Mouse (Mus musculus) embryonic facial prominence, embryonic 12.5 days (tissue): ENCODE results near the gene Cog3. TPM values are rescaled to one million over a fixed set of nuclear protein-coding genes. Genes with fewer than 3 reads are reported as not detected.
"Not testable (repeated sequence)": the region's sequence is repeated elsewhere in the genome, so short reads cannot be mapped to it uniquely, and the experiment has no call there.

Experiments
- ATAC-seq: fragments of 200-750 bp; cut with Nextera tagmentation; 2 replicates; pipeline ENCODE4 v1.8.0; 2017; ENCODE audit not compliant: insufficient number of reproducible peaks, insufficient read depth, low FRiP score, low TSS enrichment
- H3K27ac ChIP-seq: fragments of 300-500 bp; sonication (generic); 2 replicates; pipeline ENCODE4 v1.5.1; 2016; ENCODE audit warnings: mild to moderate bottlenecking
- H3K27me3 ChIP-seq: fragments of 300-500 bp; sonication (generic); 2 replicates; pipeline ENCODE4 v1.6.1; 2016; ENCODE audit warnings: mild to moderate bottlenecking, moderate library complexity
- H3K36me3 ChIP-seq: fragments of 300-500 bp; sonication (generic); 2 replicates; pipeline ENCODE4 v1.6.1; 2016; ENCODE audit warnings: mild to moderate bottlenecking
- H3K4me1 ChIP-seq: fragments of 300-500 bp; sonication (generic); 2 replicates; pipeline ENCODE4 v1.6.1; 2016
- H3K4me2 ChIP-seq: fragments of 300-500 bp; sonication (generic); replicated peaks from 2 replicates; pipeline ENCODE4 v1.6.1; 2016; ENCODE audit warnings: mild to moderate bottlenecking, moderate library complexity
- H3K4me3 ChIP-seq: fragments of 300-500 bp; sonication (generic); 2 replicates; pipeline ENCODE4 v1.5.1; 2016; ENCODE audit warnings: mild to moderate bottlenecking
- H3K9ac ChIP-seq: fragments of 300-500 bp; sonication (generic); 2 replicates; pipeline ENCODE4 v1.6.1; 2016; ENCODE audit warnings: mild to moderate bottlenecking, moderate library complexity
- H3K9me3 ChIP-seq: fragments of 300-500 bp; sonication (generic); 2 replicates; pipeline ENCODE4 v1.6.1; 2016; ENCODE audit warnings: mild to moderate bottlenecking, moderate library complexity
- WGBS: fragments of 180-500 bp; shearing (Covaris S2); methylation state at CpG from one replicate; pipeline ENCODE4 v1.1.7; 2016; 5-methylcytosine and 5-hydroxymethylcytosine counted together
- polyA plus RNA-seq: library from polyadenylated mRNA; unstranded; fragments of >200 nt; fragmentation: Nextera tagmentation; extraction: Ambion mirVana; gene quantifications from 2 replicates; pipeline ENCODE4 v1.2.1, GENCODE M21; 2016

Cog3 gene
- polyA plus RNA-seq, 1 experiment from 2014 or later, result 27.1 TPM

DNA sequence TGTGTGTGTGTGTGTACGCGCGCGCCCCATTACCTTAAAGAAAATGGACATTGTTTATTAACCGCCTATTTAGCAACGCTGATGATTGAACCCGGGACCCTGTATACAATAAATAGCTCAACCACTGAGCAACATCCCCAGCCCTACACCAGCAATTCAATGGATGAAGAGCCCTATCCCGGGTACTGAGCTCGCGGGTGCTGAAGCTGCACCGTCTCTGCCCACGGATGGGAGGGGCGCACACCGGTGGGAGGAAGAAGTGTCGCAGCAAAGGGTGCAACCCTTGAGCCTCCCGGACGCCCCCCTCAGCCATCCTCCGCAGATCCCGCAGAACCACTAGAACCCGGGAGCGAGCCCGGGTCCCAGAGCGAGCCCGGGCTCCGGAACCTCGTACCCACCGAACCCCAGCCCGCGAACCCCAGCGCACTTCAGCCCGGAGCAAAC, 32.1 kb upstream of the Cog3 start:
- peaks cover 16% of the 10 kb centered on the region for H3K27me3 ChIP-seq
- H3K27ac ChIP-seq, result peak overlapping the region; percentile 70; the same call in 1 of the 2 replicates
- peak; percentile 37; the same call in 1 of the 2 replicates for ATAC-seq
- WGBS, result 2% methylated on average over 30 of the region's 31 CpGs
- no peaks in the 10 kb centered on the region for H3K36me3 ChIP-seq
- H3K4me3 ChIP-seq, result peak overlapping the region; percentile 72
- H3K9ac ChIP-seq, result peak overlapping the region; percentile 65
- no peaks in the 10 kb centered on the region for H3K9me3 ChIP-seq
- 0 out of 2 replicates have a peak, but pooled peaks cover 3% of the 10 kb centered on the region for H3K4me1 ChIP-seq
- H3K4me2 ChIP-seq, result peak overlapping the region; percentile 85

GRCm38 (mm10) chr14:75779913-75780312, 25.6 kb upstream of the Cog3 start:
- no peaks in the 10 kb centered on the region for H3K27me3 ChIP-seq
- H3K9me3 ChIP-seq, result no peaks in the 10 kb centered on the region
- 91% methylated on average over 4 of the region's 4 CpGs for WGBS
- H3K4me1 ChIP-seq, result no peaks in the 10 kb centered on the region
- no peak for ATAC-seq
- H3K4me3 ChIP-seq, result no peak overlapping the region
- no peaks in the 10 kb centered on the region for H3K36me3 ChIP-seq
- no peak overlapping the region for H3K9ac ChIP-seq
- H3K27ac ChIP-seq, result no peak overlapping the region
- no peak overlapping the region for H3K4me2 ChIP-seq

- H3K27me3 ChIP-seq, result no peaks in the 10 kb centered on the region
- H3K36me3 ChIP-seq, result 0 out of 2 replicates have a peak, but pooled peaks cover 8% of the 10 kb centered on the region
Observed at GRCm38 (mm10) chr14:75776637-75777036, 22.3 kb upstream of the Cog3 start.

DNA sequence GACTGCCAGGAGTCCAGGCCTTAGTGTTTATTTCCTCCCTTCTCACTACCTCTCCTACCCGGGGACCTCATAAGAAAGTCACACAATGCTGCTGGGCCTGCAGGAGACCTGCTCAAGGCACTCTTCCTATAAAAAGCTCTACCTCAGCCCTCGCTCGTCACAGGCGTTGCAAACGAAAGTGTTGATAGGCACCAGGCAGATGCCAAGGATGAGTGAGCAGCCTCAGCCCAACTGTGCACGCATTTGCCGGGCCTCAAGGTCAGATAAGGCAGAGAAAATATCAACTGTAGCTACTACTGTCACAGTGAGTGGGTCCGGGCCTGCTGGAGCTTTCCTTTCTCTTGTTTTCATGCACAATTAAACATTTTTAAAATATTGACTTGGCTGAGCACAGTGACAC, 19.1 kb upstream of the Cog3 start:
- no peak for ATAC-seq
- H3K9me3 ChIP-seq, result no peaks in the 10 kb centered on the region
- H3K36me3 ChIP-seq, result peaks cover 17% of the 10 kb centered on the region; the same call in 1 of the 2 replicates
- no peaks in the 10 kb centered on the region for H3K27me3 ChIP-seq
- H3K4me3 ChIP-seq, result no peak overlapping the region
- H3K27ac ChIP-seq, result no peak overlapping the region
- no peak overlapping the region for H3K4me2 ChIP-seq
- H3K4me1 ChIP-seq, result no peaks in the 10 kb centered on the region
- no peak overlapping the region for H3K9ac ChIP-seq
- 90% methylated on average over 8 of the region's 8 CpGs for WGBS

More at GRCm38 (mm10) chr14:75776637-75777036, 22.3 kb upstream of the Cog3 start:
- Histone ChIP-seq H3K4me2 (no peak overlapping the region), H3K9me3 (no peaks in the 10 kb centered on the region), H3K4me1 (no peaks in the 10 kb centered on the region), H3K27ac (no peak overlapping the region), H3K4me3 (no peak overlapping the region), H3K9ac (no peak overlapping the region)
- 89% methylated on average over 8 of the region's 8 CpGs for WGBS
- ATAC-seq, result no peak

- H3K9me3 ChIP-seq, H3K27me3 ChIP-seq, ATAC-seq, H3K9ac ChIP-seq, H3K4me1 ChIP-seq, H3K4me2 ChIP-seq, H3K27ac ChIP-seq, H3K4me3 ChIP-seq: not testable (repeated sequence)
- 90% methylated on average over 3 of the region's 3 CpGs for WGBS
- peaks cover 17% of the 10 kb centered on the region; the same call in 1 of the 2 replicates for H3K36me3 ChIP-seq
Observed at GRCm38 (mm10) chr14:75772407-75772806, 18.1 kb upstream of the Cog3 start.

- Histone ChIP-seq H3K4me1 (no peaks in the 10 kb centered on the region), H3K9ac (no peak overlapping the region), H3K27me3 (no peaks in the 10 kb centered on the region), H3K4me3 (no peak overlapping the region), H3K27ac (no peak overlapping the region), H3K9me3 (no peaks in the 10 kb centered on the region), H3K4me2 (no peak overlapping the region), H3K36me3 (peaks cover 21% of the 10 kb centered on the region; the same call in 1 of the 2 replicates)
- WGBS, result 88% methylated on average over 8 of the region's 8 CpGs
- ATAC-seq, result no peak
Observed at GRCm38 (mm10) chr14:75771101-75771501, 16.8 kb upstream of the Cog3 start.

- Histone ChIP-seq H3K9ac (no peak overlapping the region), H3K27ac (no peak overlapping the region), H3K27me3 (no peaks in the 10 kb centered on the region), H3K4me1 (no peaks in the 10 kb centered on the region), H3K4me2 (no peak overlapping the region), H3K9me3 (no peaks in the 10 kb centered on the region), H3K36me3 (peaks cover 21% of the 10 kb centered on the region; the same call in 1 of the 2 replicates), H3K4me3 (no peak overlapping the region)
- no peak for ATAC-seq
- 91% methylated on average over 9 of the region's 9 CpGs for WGBS
Observed at GRCm38 (mm10) chr14:75769334-75769733, 15.0 kb upstream of the Cog3 start.

- no peaks in the 10 kb centered on the region for H3K9me3 ChIP-seq
- H3K4me3 ChIP-seq, result no peak overlapping the region
- WGBS, result 3% methylated on average over 1 of the region's 1 CpGs
- no peaks in the 10 kb centered on the region for H3K4me1 ChIP-seq
- no peak overlapping the region for H3K9ac ChIP-seq
- H3K27ac ChIP-seq, result no peak overlapping the region
- H3K36me3 ChIP-seq, result peaks cover 18% of the 10 kb centered on the region; the same call in 1 of the 2 replicates
- H3K27me3 ChIP-seq, result no peaks in the 10 kb centered on the region
- H3K4me2 ChIP-seq, result no peak overlapping the region
- ATAC-seq, result no peak
Observed at GRCm38 (mm10) chr14:75768275-75768608, 13.9 kb upstream of the Cog3 start.

- no peak overlapping the region for H3K27ac ChIP-seq
- no peaks in the 10 kb centered on the region for H3K27me3 ChIP-seq
- H3K4me3 ChIP-seq, result no peak overlapping the region
- 51% methylated on average over 17 of the region's 17 CpGs for WGBS
- H3K36me3 ChIP-seq, result peaks cover 14% of the 10 kb centered on the region; the same call in 1 of the 2 replicates
- 0 out of 2 replicates have a peak overlapping the region, but pooled peaks have one; percentile 15 for H3K9ac ChIP-seq
- 0 out of 2 replicates have a peak overlapping the region, but pooled peaks have one; percentile 23 for H3K4me2 ChIP-seq
- peak; percentile 77; the same call in 1 of the 2 replicates for ATAC-seq
- no peaks in the 10 kb centered on the region for H3K4me1 ChIP-seq
- no peaks in the 10 kb centered on the region for H3K9me3 ChIP-seq
Observed at GRCm38 (mm10) chr14:75767492-75768274, 13.4 kb upstream of the Cog3 start.

DNA sequence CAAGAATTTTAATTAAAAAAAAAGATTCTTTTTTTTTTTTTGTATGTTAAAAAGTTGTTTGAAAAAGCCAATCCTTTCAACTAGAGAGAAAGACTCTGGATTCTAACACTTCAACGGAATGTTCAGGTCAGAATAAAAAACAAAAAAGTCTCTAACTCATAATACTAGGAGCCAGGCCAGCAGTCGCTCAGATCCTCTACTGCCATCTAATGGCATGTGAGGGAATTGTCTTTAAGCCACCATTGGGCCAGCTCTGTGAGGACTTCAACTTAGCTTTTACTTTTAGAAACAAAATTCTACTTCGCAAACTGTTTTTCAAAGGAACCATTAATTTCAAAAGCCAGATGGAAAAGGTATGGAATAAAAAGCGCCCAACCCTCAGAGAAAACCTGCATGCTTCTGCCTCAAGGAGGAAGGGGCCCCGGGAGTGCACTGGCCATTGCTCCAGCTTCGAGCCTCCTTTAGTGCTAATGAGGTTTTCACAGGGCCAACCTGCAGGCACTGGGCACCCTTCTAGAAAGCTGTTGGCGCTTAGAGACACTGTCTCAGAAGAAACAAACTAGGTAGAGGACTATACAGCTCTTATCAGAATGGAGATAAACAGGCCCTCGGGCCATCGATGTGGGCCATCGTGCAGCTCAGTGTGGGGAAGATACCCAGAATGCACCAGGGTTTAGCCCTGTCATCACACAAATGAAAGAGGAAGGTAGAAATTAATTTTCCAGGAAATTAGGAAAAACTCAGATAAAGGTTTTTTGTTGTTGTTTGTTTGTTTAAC, 6.9 kb upstream of the Cog3 start:
- H3K4me1 ChIP-seq, result no peaks in the 10 kb centered on the region
- H3K36me3 ChIP-seq, result no peaks in the 10 kb centered on the region
- no peak overlapping the region for H3K4me2 ChIP-seq
- 0 out of 2 replicates have a peak, but pooled peaks cover 2% of the 10 kb centered on the region for H3K27me3 ChIP-seq
- no peak overlapping the region for H3K27ac ChIP-seq
- WGBS, result 62% methylated on average over 10 of the region's 10 CpGs
- H3K9ac ChIP-seq, result no peak overlapping the region
- H3K4me3 ChIP-seq, result no peak overlapping the region
- no peak for ATAC-seq
- no peaks in the 10 kb centered on the region for H3K9me3 ChIP-seq

- H3K4me1 ChIP-seq, result peaks cover 2% of the 10 kb centered on the region
- ATAC-seq, result no peak
- no peak overlapping the region for H3K27ac ChIP-seq
- 72% methylated on average over 7 of the region's 7 CpGs for WGBS
- no peaks in the 10 kb centered on the region for H3K9me3 ChIP-seq
- no peak overlapping the region for H3K4me3 ChIP-seq
- no peak overlapping the region for H3K9ac ChIP-seq
- H3K36me3 ChIP-seq, result no peaks in the 10 kb centered on the region
- H3K4me2 ChIP-seq, result no peak overlapping the region
- H3K27me3 ChIP-seq, result 0 out of 2 replicates have a peak, but pooled peaks cover 2% of the 10 kb centered on the region
Observed at GRCm38 (mm10) chr14:75758401-75758800, 4.1 kb upstream of the Cog3 start.
